Mouse (Mus musculus) erythroblast, adult 5-6 weeks (primary cell): Measurements from ENCODE around the gene Fmnl2. TPM values are rescaled to one million over a fixed set of nuclear protein-coding genes. Genes with fewer than 3 reads are reported as not detected.

ENCODE experiments used
- ATAC-seq: replicated peaks from 2 replicates; pipeline ENCODE4 v1.8.0; 2016; ENCODE audit warnings: moderate number of reproducible peaks, mild to moderate bottlenecking, moderate TSS enrichment, inconsistent platforms; ENCODE audit not compliant: poor library complexity, low FRiP score, severe bottlenecking
- total RNA-seq, 2 experiments: library from RNA; stranded (forward) in 1 of 2; stranded (reverse) in 1 of 2; fragments of 150-400 nt in 1 of 2; fragments of 200-764, 138-1000 nt in 1 of 2; gene quantifications; 2 replicates each; pipeline versions ENCODE4 v1.2.3 to v1.2.4; 2015 to 2017; ENCODE audit warnings: low replicate concordance in 2 of 2

The Fmnl2 gene
- total RNA-seq, 2 experiments from 2014 or later, result 2.1 to 3.1 TPM

- ATAC-seq, result no peak
Measured at GRCm38 (mm10) chr2:53178966-53179365, 321.3 kb downstream of the Fmnl2 start.

GRCm38 (mm10) chr2:53179876-53180275 is 322.2 kb downstream of the Fmnl2 start:
- no peak for ATAC-seq

Other genes with a start within 250 kb of the Fmnl2 start
- gene Cacnb4, start 181.0 kb upstream of the Fmnl2 start, total RNA-seq (2015; ENCODE audit: low replicate concordance), result not detected in 2 replicates
- gene Cacnb4, start 181.0 kb upstream of the Fmnl2 start, total RNA-seq (2017; ENCODE audit: low replicate concordance), result not detected in 2 replicates
- 4.8 and 12.1 TPM in 2 replicates for gene Stam2, start 115.6 kb upstream of the Fmnl2 start, total RNA-seq (2015; ENCODE audit: low replicate concordance)
- gene Stam2, start 115.6 kb upstream of the Fmnl2 start, total RNA-seq (2017; ENCODE audit: low replicate concordance), result 5.5 and 5.9 TPM in 2 replicates